Mouse (Mus musculus) E14TG2a.4 (cell line): ENCODE measurements around the gene Abraxas2.

ENCODE experiments used
- H3K27me3 ChIP-seq: 2 replicates; pipeline ENCODE4 v1.6.1; 2014; ENCODE audit warnings: low read length, control low read depth; ENCODE audit not compliant: insufficient read depth
- H3K36me3 ChIP-seq: 2 replicates; pipeline ENCODE4 v1.6.1; 2014; ENCODE audit warnings: low read length, control low read depth; ENCODE audit not compliant: insufficient read depth
- H3K4me1 ChIP-seq: replicated peaks from 2 replicates; pipeline ENCODE4 v1.6.1; 2014; ENCODE audit warnings: low read depth, low read length, control low read depth
- H3K4me3 ChIP-seq: replicated peaks from 2 replicates; pipeline ENCODE4 v1.5.1; 2014; ENCODE audit warnings: mild to moderate bottlenecking, low read length
- H3K9me3 ChIP-seq: 2 replicates; pipeline ENCODE4 v1.6.1; 2014; ENCODE audit warnings: low read length, control low read depth
- CTCF ChIP-seq: conservative IDR thresholded peaks from 2 replicates; pipeline ENCODE4 v1.5.1; 2014; ENCODE audit warnings: low read length
- NANOG ChIP-seq: IDR thresholded peaks from 2 replicates; pipeline ENCODE4 v1.6.1; 2014; ENCODE audit warnings: borderline replicate concordance, low read length, mixed read lengths
- POU5F1 ChIP-seq: IDR thresholded peaks from 2 replicates; pipeline ENCODE4 v1.6.1; 2014; ENCODE audit warnings: low read length, borderline replicate concordance

The Abraxas2 gene

DNA sequence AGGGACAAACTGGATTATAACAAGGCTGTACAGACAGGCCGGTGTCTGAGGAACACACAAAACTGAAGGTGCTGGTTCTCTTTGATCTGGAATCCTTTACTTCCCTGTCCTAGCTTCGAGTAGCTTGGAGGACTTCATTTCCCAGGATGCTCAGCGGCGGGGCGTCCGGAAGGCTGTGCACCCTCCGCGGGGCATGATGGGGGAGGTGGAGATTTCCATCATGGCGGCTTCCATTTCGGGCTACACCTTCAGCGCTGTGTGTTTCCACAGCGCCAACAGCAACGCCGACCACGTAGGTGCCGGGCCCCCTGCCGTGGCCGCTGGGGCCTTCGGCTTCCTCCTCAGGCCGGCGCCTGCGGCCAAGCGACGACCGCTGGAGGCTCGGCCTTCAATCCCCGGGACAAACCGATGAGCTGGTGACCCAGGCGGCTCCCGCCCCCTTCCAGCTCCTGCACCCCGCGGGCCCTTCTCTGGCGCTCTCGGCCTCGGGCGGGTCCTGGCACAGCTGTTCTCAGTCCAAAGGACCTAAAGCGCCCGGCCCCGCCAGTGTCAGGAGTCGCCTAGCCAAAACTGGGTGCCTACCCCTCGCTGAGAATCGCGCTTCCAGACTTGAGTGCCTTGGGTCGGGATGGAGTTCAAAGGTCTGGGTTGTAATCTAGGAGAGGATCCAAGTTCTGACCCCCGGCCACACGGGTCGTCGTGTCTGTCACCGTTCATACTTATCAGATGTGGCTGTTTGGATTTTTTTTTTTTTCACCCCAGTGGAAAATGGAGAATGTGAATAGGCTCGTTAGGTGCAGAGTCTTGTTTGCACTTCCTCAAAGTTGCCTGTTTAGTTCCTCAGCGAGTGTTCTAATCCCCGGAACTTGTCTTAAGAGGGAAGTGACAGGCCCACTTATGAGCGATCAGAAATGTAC, at the start of gene Abraxas2:
Gene Abraxas2 (plus strand): TSS at position 184 of the 917 bp plus-strand sequence.
- peaks cover 17% of the 10 kb centered on the region for H3K4me1 ChIP-seq
- 0 out of 2 replicates have a peak, but pooled peaks cover 3% of the 10 kb centered on the region for H3K9me3 ChIP-seq
- no peak for TF ChIP-seq CTCF
- no peak for TF ChIP-seq NANOG
- no peak for TF ChIP-seq POU5F1
- peak within 1 kb of the TSS; percentile 95 for H3K4me3 ChIP-seq
- H3K27me3 ChIP-seq, result no peaks in the 10 kb centered on the region
- 0 out of 2 replicates have a peak, but pooled peaks cover 4% of the 10 kb centered on the region for H3K36me3 ChIP-seq

DNA sequence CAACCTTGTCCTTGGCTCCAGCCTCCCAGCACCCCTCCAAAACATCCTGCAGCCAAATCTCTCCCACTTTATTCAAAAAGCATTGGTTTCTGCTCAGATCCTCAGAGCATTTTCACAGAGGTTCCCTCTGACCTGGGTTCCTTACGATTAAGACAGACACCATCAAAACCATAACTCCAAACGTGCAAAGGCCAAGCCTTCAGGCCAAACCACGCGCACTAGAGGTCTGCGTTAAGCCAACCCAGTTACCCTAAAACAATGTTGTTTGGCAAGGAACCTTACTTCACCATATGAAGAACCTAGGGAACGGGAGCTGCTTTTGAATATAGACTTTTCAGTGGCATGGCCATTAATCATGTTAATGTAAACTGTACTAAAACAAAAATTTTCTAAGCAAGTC, 49.3 kb upstream of the Abraxas2 start:
- H3K4me1 ChIP-seq, result peaks cover 79% of the 10 kb centered on the region
- TF ChIP-seq NANOG (no peak), POU5F1 (no peak), CTCF (no peak)
- H3K9me3 ChIP-seq, result no peaks in the 10 kb centered on the region
- 0 out of 2 replicates have a peak, but pooled peaks cover 2% of the 10 kb centered on the region for H3K36me3 ChIP-seq
- H3K27me3 ChIP-seq, result peaks cover 33% of the 10 kb centered on the region
- H3K4me3 ChIP-seq, result peak overlapping the region; percentile 35; the same call in 1 of the 2 replicates

- H3K36me3 ChIP-seq, result no peaks in the 10 kb centered on the region
Observed at GRCm38 (mm10) chr7:132810368-132810767, 48.7 kb upstream of the Abraxas2 start.

GRCm38 (mm10) chr7:132810879-132811278, 48.1 kb upstream of the Abraxas2 start:
- H3K4me1 ChIP-seq, result peaks cover 74% of the 10 kb centered on the region
- no peak overlapping the region for H3K4me3 ChIP-seq
- H3K27me3 ChIP-seq, result peaks cover 43% of the 10 kb centered on the region
- H3K9me3 ChIP-seq, result no peaks in the 10 kb centered on the region
- no peaks in the 10 kb centered on the region for H3K36me3 ChIP-seq
- no peak for TF ChIP-seq NANOG
- peak; percentile 83 for TF ChIP-seq CTCF
- TF ChIP-seq POU5F1, result no peak

More at GRCm38 (mm10) chr7:132810368-132810767, 48.7 kb upstream of the Abraxas2 start:
- Histone ChIP-seq H3K4me3 (no peak overlapping the region), H3K27me3 (peaks cover 39% of the 10 kb centered on the region), H3K9me3 (no peaks in the 10 kb centered on the region), H3K4me1 (peaks cover 79% of the 10 kb centered on the region)
- TF ChIP-seq POU5F1, result no peak
- no peak for TF ChIP-seq NANOG
- TF ChIP-seq CTCF, result no peak

GRCm38 (mm10) chr7:132811716-132812618, 47.1 kb upstream of the Abraxas2 start:
- Histone ChIP-seq H3K4me3 (peak overlapping the region; percentile 85; the same call in 1 of the 2 replicates), H3K36me3 (no peaks in the 10 kb centered on the region), H3K4me1 (peaks cover 63% of the 10 kb centered on the region), H3K27me3 (peaks cover 46% of the 10 kb centered on the region), H3K9me3 (no peaks in the 10 kb centered on the region)
- no peak for TF ChIP-seq CTCF
- TF ChIP-seq NANOG, result no peak
- TF ChIP-seq POU5F1, result no peak

DNA sequence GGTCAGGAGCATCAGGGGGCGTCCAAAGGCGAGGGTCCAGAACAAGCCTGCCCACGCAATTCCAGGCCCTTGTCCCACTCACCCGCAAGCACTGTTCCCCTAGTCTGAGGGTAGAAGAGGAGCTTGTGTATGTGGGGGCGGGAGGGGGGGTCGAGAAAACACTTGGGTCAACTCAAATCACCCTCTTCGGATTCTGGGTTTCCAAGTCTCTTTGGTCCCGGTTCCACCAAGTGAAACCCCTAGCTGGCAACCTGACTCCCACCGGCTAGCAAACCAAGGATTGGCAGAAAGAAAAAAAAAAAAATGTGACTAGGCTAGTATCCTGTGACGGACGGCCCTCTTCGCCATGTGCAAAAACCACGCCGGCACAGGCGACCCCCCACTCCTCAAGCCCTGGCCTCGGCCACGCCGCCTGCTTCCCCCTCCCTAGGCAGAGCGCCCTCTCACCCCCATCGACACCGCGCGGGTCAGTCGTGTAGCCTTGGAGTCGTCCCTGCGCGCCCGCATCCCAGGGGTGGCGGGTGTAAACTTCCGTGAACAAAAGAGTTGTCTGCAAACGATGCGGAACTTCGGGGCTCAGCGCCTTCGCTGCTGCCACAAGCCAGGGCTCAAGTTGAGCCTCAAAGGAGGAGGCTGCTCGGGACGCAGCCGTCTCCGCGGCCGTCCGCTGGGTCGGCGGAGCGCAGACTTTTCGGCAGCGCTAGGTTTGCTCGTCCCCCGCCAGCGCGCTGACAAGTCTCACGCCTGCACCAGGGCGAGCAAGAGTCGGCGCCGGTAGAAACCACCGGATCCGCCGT, 46.2 kb upstream of the Abraxas2 start:
- peak overlapping the region; percentile 85 for H3K4me3 ChIP-seq
- H3K36me3 ChIP-seq, result no peaks in the 10 kb centered on the region
- peaks cover 46% of the 10 kb centered on the region for H3K27me3 ChIP-seq
- H3K9me3 ChIP-seq, result no peaks in the 10 kb centered on the region
- H3K4me1 ChIP-seq, result peaks cover 54% of the 10 kb centered on the region
- no peak for TF ChIP-seq POU5F1
- no peak for TF ChIP-seq NANOG
- TF ChIP-seq CTCF, result no peak

DNA sequence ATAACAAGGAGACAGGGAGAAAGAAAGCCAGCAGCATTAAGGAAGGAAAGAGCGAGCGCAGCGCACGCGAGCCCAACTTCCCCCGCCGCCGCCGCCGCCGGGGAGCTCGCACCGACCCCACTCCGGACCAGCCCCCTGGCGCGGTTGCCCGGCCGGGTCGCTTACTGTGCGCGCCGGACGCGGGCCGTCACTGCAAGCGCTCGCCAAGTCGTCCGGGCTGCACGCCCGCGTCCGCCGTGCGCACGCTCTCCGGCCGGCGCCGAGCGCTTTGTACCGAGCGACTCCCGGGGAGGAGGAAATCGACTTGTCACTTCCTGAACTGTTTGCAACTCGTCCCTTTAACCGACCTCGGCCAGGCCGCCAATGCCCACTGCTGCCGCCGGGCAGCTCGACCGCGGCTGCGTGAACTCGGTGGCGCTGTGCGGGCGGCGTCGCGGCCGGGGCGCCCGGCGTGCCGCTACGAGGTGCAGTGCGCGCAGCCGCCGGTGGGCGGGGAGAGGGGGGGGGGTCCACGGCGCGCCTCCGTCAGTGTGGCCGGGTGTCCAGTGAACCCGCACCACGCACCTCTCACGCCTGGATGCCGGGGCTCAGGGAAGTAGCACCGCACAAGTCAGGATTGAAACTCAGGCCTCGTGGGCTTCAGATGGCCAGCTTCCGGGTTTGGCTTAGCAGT, 45.5 kb upstream of the Abraxas2 start, which contains the start of gene Fam53b:
Gene Fam53b (minus strand): TSS at position 471 of the 673 bp plus-strand sequence.
- Histone ChIP-seq H3K27me3 (peaks cover 46% of the 10 kb centered on the region), H3K4me3 (peak within 1 kb of the TSS; percentile 85), H3K9me3 (no peaks in the 10 kb centered on the region), H3K4me1 (peaks cover 47% of the 10 kb centered on the region), H3K36me3 (no peaks in the 10 kb centered on the region)
- TF ChIP-seq POU5F1 (no peak), NANOG (no peak), CTCF (no peak)
